Mouse (Mus musculus) kidney, adult 2 months (tissue): Measurements from ENCODE around the gene Arid1b.
A peak's percentile ranks its signal among the peaks of the same experiment; 100 is the strongest.

Source experiments
- CTCF ChIP-seq: fragments of 200-500 bp; conservative IDR thresholded peaks from 2 replicates; pipeline ENCODE4 v1.5.1; 2011; ENCODE audit warnings: low read depth, mild to moderate bottlenecking, control low read depth, low read length, moderate library complexity, mixed read lengths; ENCODE audit not compliant: insufficient read depth, insufficient read length
- POLR2A ChIP-seq: fragments of 200-500 bp; IDR thresholded peaks from one replicate; pipeline ENCODE4 v1.6.1; 2011; ENCODE audit warnings: low read depth, low read length, control low read depth

- TF ChIP-seq POLR2A (no peak), CTCF (peak; percentile 18; the same call in 1 of the 2 replicates)
These were observed 35.0 kb downstream of the Arid1b start for GRCm38 (mm10) chr17:5029148-5029547.
